Mouse (Mus musculus) embryonic fibroblast, embryonic 13.5 days (primary cell): ENCODE results near the gene Gpalpp1. TPM values are rescaled to one million over a fixed set of nuclear protein-coding genes. Genes with fewer than 3 reads are reported as not detected.

ENCODE experiments used
- H3K27ac ChIP-seq: 2 replicates; pipeline ENCODE4 v1.5.1; 2012; ENCODE audit warnings: low read length, control low read depth, inconsistent platforms; ENCODE audit not compliant: insufficient read depth
- H3K4me1 ChIP-seq: 2 replicates; pipeline ENCODE4 v1.6.1; 2011; ENCODE audit warnings: low read length; ENCODE audit not compliant: control insufficient read depth, insufficient read depth
- H3K4me3 ChIP-seq: 2 replicates; pipeline ENCODE4 v1.5.1; 2011; ENCODE audit warnings: mild to moderate bottlenecking, control low read depth, low read length; ENCODE audit not compliant: insufficient read depth
- CTCF ChIP-seq: IDR thresholded peaks from 2 replicates; pipeline ENCODE4 v1.5.1; 2011; ENCODE audit warnings: mild to moderate bottlenecking, control low read depth, low read length, moderate library complexity, borderline replicate concordance; ENCODE audit not compliant: insufficient read depth
- POLR2A ChIP-seq: IDR thresholded peaks from 2 replicates; pipeline ENCODE4 v1.6.1; 2011; ENCODE audit warnings: low read depth, mild to moderate bottlenecking, control low read depth, low read length, moderate library complexity
- polyA plus RNA-seq: library from polyadenylated mRNA; stranded (reverse); fragments of >200 nt; gene quantifications from 2 replicates; pipeline ENCODE4 v1.2.4, GENCODE M21; 2011; ENCODE audit warnings: low read depth; ENCODE audit not compliant: missing spikeins, insufficient read length

Gpalpp1 gene
- polyA plus RNA-seq, 1 experiment = 19.6 TPM

- peak overlapping the region; percentile 2; the same call in 1 of the 2 replicates for H3K4me3 ChIP-seq
- no peak overlapping the region for H3K27ac ChIP-seq
- TF ChIP-seq POLR2A (no peak), CTCF (no peak)
- peaks cover 5% of the 10 kb centered on the region; the same call in 1 of the 2 replicates for H3K4me1 ChIP-seq
These were observed 39.1 kb upstream of the Gpalpp1 start for GRCm38 (mm10) chr14:76149531-76150179.

GRCm38 (mm10) chr14:76148294-76148693 lies 37.7 kb upstream of the Gpalpp1 start:
- TF ChIP-seq POLR2A = no peak
- no peak for TF ChIP-seq CTCF
- Histone ChIP-seq H3K27ac (no peak overlapping the region), H3K4me1 (peaks cover 5% of the 10 kb centered on the region; the same call in 1 of the 2 replicates), H3K4me3 (no peak overlapping the region)

GRCm38 (mm10) chr14:76147061-76147460 lies 36.5 kb upstream of the Gpalpp1 start:
- Histone ChIP-seq H3K4me1 (peaks cover 5% of the 10 kb centered on the region; the same call in 1 of the 2 replicates), H3K27ac (no peak overlapping the region), H3K4me3 (no peak overlapping the region)
- TF ChIP-seq POLR2A = no peak
- TF ChIP-seq CTCF = no peak

GRCm38 (mm10) chr14:76145868-76146267 lies 35.3 kb upstream of the Gpalpp1 start:
- Histone ChIP-seq H3K4me1 (peaks cover 5% of the 10 kb centered on the region; the same call in 1 of the 2 replicates), H3K4me3 (no peak overlapping the region), H3K27ac (no peak overlapping the region)
- TF ChIP-seq POLR2A (no peak), CTCF (no peak)

GRCm38 (mm10) chr14:76145248-76145647 lies 34.7 kb upstream of the Gpalpp1 start:
- Histone ChIP-seq H3K4me3 (no peak overlapping the region), H3K27ac (no peak overlapping the region)

GRCm38 (mm10) chr14:76134975-76135374 lies 24.4 kb upstream of the Gpalpp1 start:
- TF ChIP-seq POLR2A = no peak
- no peak for TF ChIP-seq CTCF
- Histone ChIP-seq H3K4me1 (no peaks in the 10 kb centered on the region), H3K27ac (no peak overlapping the region), H3K4me3 (no peak overlapping the region)

More at GRCm38 (mm10) chr14:76145248-76145647, 34.7 kb upstream of the Gpalpp1 start:
- TF ChIP-seq POLR2A (no peak), CTCF (no peak)
- peaks cover 2% of the 10 kb centered on the region; the same call in 1 of the 2 replicates for H3K4me1 ChIP-seq

GRCm38 (mm10) chr14:76128174-76128573 lies 17.6 kb upstream of the Gpalpp1 start:
- Histone ChIP-seq H3K4me3 (no peak overlapping the region), H3K27ac (no peak overlapping the region), H3K4me1 (no peaks in the 10 kb centered on the region)
- TF ChIP-seq CTCF = no peak
- no peak for TF ChIP-seq POLR2A

GRCm38 (mm10) chr14:76127311-76127710 lies 16.8 kb upstream of the Gpalpp1 start:
- Histone ChIP-seq H3K27ac (no peak overlapping the region), H3K4me3 (no peak overlapping the region), H3K4me1 (no peaks in the 10 kb centered on the region)
- TF ChIP-seq CTCF (no peak), POLR2A (no peak)

- Histone ChIP-seq H3K27ac (no peak overlapping the region), H3K4me1 (no peaks in the 10 kb centered on the region), H3K4me3 (no peak overlapping the region)
- TF ChIP-seq POLR2A = no peak
- TF ChIP-seq CTCF = no peak
These were observed 12.1 kb upstream of the Gpalpp1 start for GRCm38 (mm10) chr14:76122663-76123058.

- Histone ChIP-seq H3K4me3 (no peak overlapping the region), H3K4me1 (no peaks in the 10 kb centered on the region), H3K27ac (no peak overlapping the region)
- TF ChIP-seq CTCF (peak; percentile 58; the same call in 1 of the 2 replicates), POLR2A (no peak)
These were observed 11.5 kb upstream of the Gpalpp1 start for GRCm38 (mm10) chr14:76121901-76122662.
